Comparison of ENCODE assay signal across 17 mouse cellular contexts in the genomic region with DNA sequence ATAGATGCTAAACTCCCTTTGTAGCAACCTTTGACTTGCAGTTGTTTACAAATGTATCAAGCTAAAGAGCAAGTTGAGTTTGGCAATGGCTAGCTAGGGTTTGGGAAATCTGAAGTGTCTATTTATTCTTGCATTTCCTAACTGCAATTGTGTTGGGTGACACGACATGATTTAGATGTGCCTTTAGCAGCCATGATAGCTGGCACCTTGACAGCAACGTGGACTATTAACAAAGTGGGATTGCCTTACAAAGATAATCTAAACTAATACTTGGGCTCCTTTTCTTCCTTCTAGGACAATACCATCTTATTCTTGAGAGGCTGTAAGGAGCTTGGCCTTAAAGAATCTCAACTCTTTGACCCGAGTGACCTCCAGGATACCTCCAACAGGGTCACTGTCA.
DNase-seq lines count a peak whose midpoint lies in the region; ATAC-seq lines count a peak whose summit lies in the region.
"Had no signal": no experiment of that assay in that cellular context is flagged by ENCODE, and none has a peak within 500 bp of the region (broad histone marks: within the 10 kb centered on the region; RNA-seq: fewer than 3 reads in every experiment).

No protein-coding gene starts in this region.

- H3K9me3 ChIP-seq in forebrain, embryonic 14.5 days (replicated peaks; ENCODE audit: control insufficient read depth, low read length) = peaks cover 3% of the 10 kb centered on the region; the same call in 1 of the 2 replicates
- H3K9me3 ChIP-seq in forebrain, embryonic 10.5 days = peaks cover 8% of the 10 kb centered on the region; the same call in 1 of the 2 replicates
- H3K9me3 ChIP-seq: heart, embryonic 15.5 days; intestine, embryonic 15.5 days; limb, embryonic 15.5 days had no signal

- intact Hi-C loops in left cerebral cortex, postnatal 25 days (cut with DNase I) = no loop called here

- no peak overlapping the region for H3K4me3 ChIP-seq in forebrain, embryonic 14.5 days (ENCODE audit: low read depth, low read length)
- H3K4me3 ChIP-seq in forebrain, embryonic 10.5 days = no peak overlapping the region
- H3K4me3 ChIP-seq: heart, embryonic 15.5 days; hindbrain, embryonic 10.5 days; intestine, embryonic 15.5 days; limb, embryonic 15.5 days; megakaryocyte, embryonic 14.5 days had no signal

- H3K27ac ChIP-seq in forebrain, embryonic 14.5 days (ENCODE audit: low read depth, low read length) = peak overlapping the region; percentile 79; the same call in 1 of the 2 replicates
- no peak overlapping the region for H3K27ac ChIP-seq in forebrain, embryonic 10.5 days
- H3K27ac ChIP-seq: heart, embryonic 15.5 days; hindbrain, embryonic 10.5 days; intestine, embryonic 15.5 days; limb, embryonic 15.5 days had no signal

- no peaks in the 10 kb centered on the region for H3K27me3 ChIP-seq in forebrain, embryonic 14.5 days (replicated peaks; ENCODE audit: control insufficient read depth, insufficient read depth, low read length)
- no peaks in the 10 kb centered on the region for H3K27me3 ChIP-seq in forebrain, embryonic 10.5 days (ENCODE audit: poor library complexity, severe bottlenecking)
- H3K27me3 ChIP-seq: intestine, embryonic 15.5 days; limb, embryonic 15.5 days; megakaryocyte, embryonic 14.5 days; Patski had no signal

- no peak for DNase-seq in forebrain, embryonic 14.5 days (ENCODE audit: low spot score)
- DNase-seq in forebrain, embryonic 10.5 days (ENCODE audit: extremely low spot score, low spot score) = no peak
- peak; percentile 46 for DNase-seq in kidney, postnatal 10 days
- no peak for DNase-seq in kidney, adult 8-10 months
- peak; percentile 45 for DNase-seq in adipocyte (ENCODE audit: low spot score)
- peak; percentile 50 for DNase-seq in embryo, embryonic 10.5 days (ENCODE audit: low spot score)
- no peak for DNase-seq in heart, adult 18-20 months
- DNase-seq in left cerebral cortex, postnatal 25 days (ENCODE audit: low spot score in 2 of 2) = no peak
- DNase-seq: thymus, adult 18-20 months had no signal

- no peak overlapping the region for H3K4me2 ChIP-seq in forebrain, embryonic 14.5 days (ENCODE audit: low read length)
- H3K4me2 ChIP-seq: heart, embryonic 15.5 days; intestine, embryonic 15.5 days; limb, embryonic 15.5 days had no signal

- H3K36me3 ChIP-seq in forebrain, embryonic 14.5 days (ENCODE audit: control insufficient read depth, insufficient read depth, low read length) = no peaks in the 10 kb centered on the region
- no peaks in the 10 kb centered on the region for H3K36me3 ChIP-seq in forebrain, embryonic 10.5 days (replicated peaks)
- H3K36me3 ChIP-seq: heart, embryonic 15.5 days; hindbrain, embryonic 10.5 days; intestine, embryonic 15.5 days; limb, embryonic 15.5 days had no signal

- no peak overlapping the region for H3K9ac ChIP-seq in forebrain, embryonic 14.5 days (ENCODE audit: low read length)
- H3K9ac ChIP-seq: heart, embryonic 15.5 days; intestine, embryonic 15.5 days; limb, embryonic 15.5 days had no signal

- peaks cover 19% of the 10 kb centered on the region for H3K4me1 ChIP-seq in forebrain, embryonic 14.5 days (ENCODE audit: control insufficient read depth, insufficient read depth, low read length)
- H3K4me1 ChIP-seq in forebrain, embryonic 10.5 days = peaks cover 14% of the 10 kb centered on the region
- H3K4me1 ChIP-seq: intestine, embryonic 15.5 days; megakaryocyte, embryonic 14.5 days had no signal

- WGBS in forebrain, embryonic 14.5 days = 62% methylated on average over 3 of the region's 3 CpGs
- 84% methylated on average over 3 of the region's 3 CpGs for WGBS in forebrain, embryonic 10.5 days

- ATAC-seq in forebrain, embryonic 14.5 days = no peak
- ATAC-seq: activated CD4-positive, CD25-positive, alpha-beta regulatory T cell, adult 4 months; intestine, embryonic 15.5 days; midbrain, embryonic 16.5 days; Patski had no signal

Comparison
In these comparisons a context has a peak if more than half of its experiments do, and no peak if none do; other contexts are left out.
1. DNase-seq: peak in kidney, postnatal 10 days (single experiment), adipocyte (single experiment) and embryo, embryonic 10.5 days (single experiment); none in forebrain, embryonic 14.5 days (single experiment), forebrain, embryonic 10.5 days (single experiment), kidney, adult 8-10 months (0 of 2), heart, adult 18-20 months (0 of 2) and left cerebral cortex, postnatal 25 days (0 of 2).